Mouse (Mus musculus): ENCODE data around the gene Eps8l2.

Gene Eps8l2

GRCm38 (mm10) chr7:141328373-141328990 lies 10.2 kb upstream of the Eps8l2 start:
- no peak for DNase-seq (ENCODE audit: extremely low spot score, low read depth, low spot score)

GRCm38 (mm10) chr7:141330706-141331105 lies 8.0 kb upstream of the Eps8l2 start:
- DNase-seq (ENCODE audit: extremely low spot score, low read depth, low spot score) = no peak

- DNase-seq (ENCODE audit: extremely low spot score, low read depth, low spot score) = no peak
Observed at GRCm38 (mm10) chr7:141331990-141332389, 6.7 kb upstream of the Eps8l2 start.

GRCm38 (mm10) chr7:141335044-141335579 lies 3.6 kb upstream of the Eps8l2 start:
- no peak for DNase-seq (ENCODE audit: extremely low spot score, low read depth, low spot score)

- DNase-seq (ENCODE audit: extremely low spot score, low read depth, low spot score) = no peak
Observed at GRCm38 (mm10) chr7:141335682-141336081, 3.0 kb upstream of the Eps8l2 start.

GRCm38 (mm10) chr7:141336296-141336695 lies 2.4 kb upstream of the Eps8l2 start:
- no peak for DNase-seq (ENCODE audit: extremely low spot score, low read depth, low spot score)

GRCm38 (mm10) chr7:141337716-141338416 lies 814 bp upstream of the Eps8l2 start:
- no peak for DNase-seq (ENCODE audit: extremely low spot score, low read depth, low spot score)

- DNase-seq (ENCODE audit: extremely low spot score, low read depth, low spot score) = no peak
Observed at GRCm38 (mm10) chr7:141339215-141339920, 688 bp downstream of the Eps8l2 start.

- DNase-seq (ENCODE audit: extremely low spot score, low read depth, low spot score) = no peak
Observed at GRCm38 (mm10) chr7:141340023-141340422, 1.3 kb downstream of the Eps8l2 start.

GRCm38 (mm10) chr7:141340476-141340875 lies 1.8 kb downstream of the Eps8l2 start:
- no peak for DNase-seq (ENCODE audit: extremely low spot score, low read depth, low spot score)

- DNase-seq (ENCODE audit: extremely low spot score, low read depth, low spot score) = no peak
Observed at GRCm38 (mm10) chr7:141341689-141342226, 3.1 kb downstream of the Eps8l2 start.

GRCm38 (mm10) chr7:141343230-141343629 lies 4.5 kb downstream of the Eps8l2 start:
- no peak for DNase-seq (ENCODE audit: extremely low spot score, low read depth, low spot score)

- DNase-seq (ENCODE audit: extremely low spot score, low read depth, low spot score) = no peak
Observed at GRCm38 (mm10) chr7:141343696-141344095, 5.0 kb downstream of the Eps8l2 start.

GRCm38 (mm10) chr7:141344787-141345186 lies 6.1 kb downstream of the Eps8l2 start:
- DNase-seq (ENCODE audit: extremely low spot score, low read depth, low spot score) = no peak

- DNase-seq (ENCODE audit: extremely low spot score, low read depth, low spot score) = no peak
Observed at GRCm38 (mm10) chr7:141351061-141351460, 12.4 kb downstream of the Eps8l2 start.

- no peak for DNase-seq (ENCODE audit: extremely low spot score, low read depth, low spot score)
Observed at GRCm38 (mm10) chr7:141355051-141355450, 16.4 kb downstream of the Eps8l2 start.

GRCm38 (mm10) chr7:141355626-141356326 lies 17.1 kb downstream of the Eps8l2 start:
- no peak for DNase-seq (ENCODE audit: extremely low spot score, low read depth, low spot score)

- no peak for DNase-seq (ENCODE audit: extremely low spot score, low read depth, low spot score)
Observed at GRCm38 (mm10) chr7:141356971-141357370, 18.3 kb downstream of the Eps8l2 start.

GRCm38 (mm10) chr7:141361510-141361909 lies 22.8 kb downstream of the Eps8l2 start:
- DNase-seq (ENCODE audit: extremely low spot score, low read depth, low spot score) = no peak

GRCm38 (mm10) chr7:141363106-141363751 lies 24.5 kb downstream of the Eps8l2 start:
- peak; percentile 50 for DNase-seq (ENCODE audit: extremely low spot score, low read depth, low spot score)
